Mouse (Mus musculus) frontal cortex, postnatal 14 days (tissue): ENCODE results near the gene Mmp8.

Experiments used
- DNase-seq, 2 experiments: peaks; one replicate each; pipeline ENCODE4 v3.0.0; 2022; ENCODE audit warnings: low spot score in 2 of 2

The Mmp8 gene

DNA sequence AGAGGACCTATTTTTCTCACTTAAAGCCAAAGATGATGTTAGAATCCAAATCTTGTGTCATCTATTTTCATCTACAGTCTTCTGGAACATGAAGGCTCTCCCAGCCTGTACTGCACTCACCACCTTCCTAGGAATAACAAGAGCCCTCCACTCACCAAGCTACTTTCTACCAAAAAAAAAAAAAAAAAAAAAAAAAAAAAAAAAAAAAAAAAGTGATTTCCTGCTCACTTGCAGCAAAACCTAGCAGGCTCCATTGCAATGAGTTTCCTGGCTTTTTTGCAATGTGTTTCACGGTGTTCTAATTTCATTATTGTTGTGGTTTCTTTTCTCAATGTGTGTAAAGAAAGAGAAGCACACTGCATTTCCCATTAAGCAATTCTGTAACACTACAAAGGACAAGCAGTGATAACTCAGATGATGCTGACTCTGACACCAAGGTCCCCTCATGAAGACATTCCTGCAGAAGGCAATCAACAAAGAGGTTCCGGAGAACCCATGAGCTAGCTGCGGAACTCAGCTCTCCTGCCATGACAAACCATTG lies 35.1 kb downstream of the Mmp8 start:
- no peak for DNase-seq

DNA sequence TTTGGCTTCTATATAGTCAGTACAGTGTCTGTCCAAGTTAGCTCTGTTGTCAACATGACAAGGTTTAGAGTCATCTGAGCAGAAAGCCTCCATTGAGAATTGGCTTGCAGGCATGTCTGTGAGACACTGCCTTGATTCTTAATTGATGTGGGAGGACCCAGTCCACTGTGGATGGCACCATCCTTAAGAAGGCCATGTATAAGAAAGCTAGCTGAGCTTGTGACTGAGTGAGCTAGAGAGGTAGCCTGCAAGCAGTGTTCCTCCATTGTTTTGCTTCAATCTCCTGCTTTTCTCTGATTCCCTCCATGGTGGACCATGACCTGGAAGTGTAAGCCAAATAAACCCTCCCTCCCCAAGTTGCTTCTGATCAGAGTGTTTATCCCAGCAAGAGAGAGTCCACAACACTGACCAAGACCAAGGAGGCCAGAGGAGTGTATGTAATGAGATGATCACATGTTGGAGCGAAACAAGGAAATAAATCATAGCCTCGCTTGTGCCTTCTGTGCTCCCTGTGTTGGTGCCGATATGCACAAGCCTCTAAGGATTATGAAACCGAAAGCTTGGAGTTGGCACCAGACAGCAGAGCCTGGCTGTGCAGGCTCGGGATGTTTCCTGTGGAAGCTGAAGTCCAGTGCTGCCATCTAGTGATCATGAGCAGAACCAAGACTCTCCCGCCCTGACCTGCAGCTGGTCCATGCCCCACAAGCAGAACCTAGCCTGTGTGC lies 36.7 kb downstream of the Mmp8 start:
- DNase-seq: peak; percentile 71 to 72

DNA sequence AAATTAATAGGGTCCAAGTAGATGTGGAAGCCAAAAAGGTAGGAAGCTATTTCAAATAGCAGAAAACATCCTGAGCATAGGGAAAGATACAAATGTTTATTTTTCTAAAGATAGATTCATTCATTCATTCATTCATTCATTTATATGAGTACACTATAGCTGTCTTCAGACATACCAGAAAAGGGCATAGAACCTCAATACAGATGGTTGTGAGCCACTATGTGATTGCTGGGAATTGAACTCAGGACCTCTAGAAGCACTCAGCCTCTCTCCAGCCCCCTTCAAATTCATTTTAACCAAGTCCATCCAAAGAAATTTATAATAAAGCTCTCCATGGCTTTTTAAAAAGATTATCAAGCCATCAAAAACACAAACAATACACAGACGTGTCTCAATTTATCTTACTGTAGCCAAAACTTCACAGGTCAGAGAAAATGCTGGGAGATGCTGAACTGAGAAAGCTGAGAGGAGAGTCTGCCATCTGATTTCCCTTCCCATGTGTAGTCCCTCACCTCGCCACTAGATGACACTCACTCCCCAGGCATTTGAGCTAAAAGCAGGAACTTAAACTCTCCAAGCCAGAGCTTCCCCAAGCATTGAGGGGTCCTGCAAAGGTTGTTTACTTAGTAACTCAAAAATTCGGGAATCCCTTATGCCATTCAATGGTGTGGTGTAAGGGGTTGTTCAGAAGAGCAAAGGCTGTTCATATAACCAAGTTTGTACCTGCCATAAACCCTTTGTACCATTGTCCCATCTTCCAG lies 44.9 kb downstream of the Mmp8 start:
- DNase-seq: peak; percentile 37 to 74

GRCm38 (mm10) chr9:7604005-7604404 lies 45.7 kb downstream of the Mmp8 start:
- DNase-seq: no peak

DNA sequence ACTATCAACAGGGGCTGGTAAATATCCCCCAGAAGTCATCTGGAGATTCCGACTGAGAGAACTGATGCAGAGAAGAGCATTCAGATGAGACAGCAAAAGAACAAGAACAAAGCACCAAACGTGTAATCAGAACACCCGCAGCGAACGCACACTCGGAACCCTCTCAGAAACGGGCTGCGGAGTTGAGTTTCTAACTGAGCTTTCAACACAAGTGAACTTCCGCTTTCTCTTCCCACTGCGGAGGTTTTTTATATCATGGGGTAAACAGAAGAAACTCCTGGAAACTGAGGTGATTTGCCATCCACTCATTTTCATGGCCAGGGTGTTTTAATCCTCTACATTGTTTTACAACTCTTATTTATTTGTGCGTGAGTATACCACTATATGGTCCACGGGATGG lies 47.4 kb downstream of the Mmp8 start:
- no peak for DNase-seq
